Mouse (Mus musculus) hindbrain, embryonic 15.5 days (tissue): ENCODE measurements around the gene Wdr20. TPM values are rescaled to one million over a fixed set of nuclear protein-coding genes. Genes with fewer than 3 reads are reported as not detected.

Experiments
- ATAC-seq: fragments of 200-750 bp; cut with Nextera tagmentation; 2 replicates; pipeline ENCODE4 v1.8.0; 2017; ENCODE audit warnings: low read depth, moderate number of reproducible peaks, moderate TSS enrichment; ENCODE audit not compliant: low FRiP score
- H3K27ac ChIP-seq: fragments of 300-500 bp; sonication (generic); replicated peaks from 2 replicates; pipeline ENCODE4 v1.5.1; 2015; ENCODE audit warnings: mild to moderate bottlenecking, inconsistent platforms
- H3K27me3 ChIP-seq: fragments of 300-500 bp; sonication (generic); 2 replicates; pipeline ENCODE4 v1.6.1; 2015; ENCODE audit warnings: control low read depth, inconsistent platforms
- H3K36me3 ChIP-seq: fragments of 300-500 bp; sonication (generic); 2 replicates; pipeline ENCODE4 v1.6.1; 2015; ENCODE audit warnings: control low read depth, inconsistent platforms
- H3K4me1 ChIP-seq: fragments of 300-500 bp; sonication (generic); replicated peaks from 2 replicates; pipeline ENCODE4 v1.6.1; 2015; ENCODE audit warnings: control low read depth, inconsistent platforms
- H3K4me2 ChIP-seq: fragments of 300-500 bp; sonication (generic); 2 replicates; pipeline ENCODE4 v1.6.1; 2015; ENCODE audit warnings: moderate library complexity, mild to moderate bottlenecking, inconsistent platforms
- H3K4me3 ChIP-seq: fragments of 300-500 bp; sonication (generic); 2 replicates; pipeline ENCODE4 v1.5.1; 2015; ENCODE audit warnings: mild to moderate bottlenecking, inconsistent platforms
- H3K9ac ChIP-seq: fragments of 300-500 bp; sonication (generic); 2 replicates; pipeline ENCODE4 v1.6.1; 2015; ENCODE audit warnings: inconsistent platforms
- H3K9me3 ChIP-seq: fragments of 300-500 bp; sonication (generic); 2 replicates; pipeline ENCODE4 v1.6.1; 2016; ENCODE audit warnings: control low read depth, inconsistent platforms
- WGBS: fragments of 180-500 bp; shearing (Covaris S2); methylation state at CpG from one replicate; pipeline ENCODE4 v1.1.7; 2015; 5-methylcytosine and 5-hydroxymethylcytosine counted together
- polyA plus RNA-seq: library from polyadenylated mRNA; unstranded; fragments of >200 nt; fragmentation: Nextera tagmentation; extraction: Ambion mirVana; gene quantifications from 2 replicates; pipeline ENCODE4 v1.2.1, GENCODE M21; 2015

The Wdr20 gene
- polyA plus RNA-seq, 1 experiment from 2014 or later = 24.4 TPM

DNA sequence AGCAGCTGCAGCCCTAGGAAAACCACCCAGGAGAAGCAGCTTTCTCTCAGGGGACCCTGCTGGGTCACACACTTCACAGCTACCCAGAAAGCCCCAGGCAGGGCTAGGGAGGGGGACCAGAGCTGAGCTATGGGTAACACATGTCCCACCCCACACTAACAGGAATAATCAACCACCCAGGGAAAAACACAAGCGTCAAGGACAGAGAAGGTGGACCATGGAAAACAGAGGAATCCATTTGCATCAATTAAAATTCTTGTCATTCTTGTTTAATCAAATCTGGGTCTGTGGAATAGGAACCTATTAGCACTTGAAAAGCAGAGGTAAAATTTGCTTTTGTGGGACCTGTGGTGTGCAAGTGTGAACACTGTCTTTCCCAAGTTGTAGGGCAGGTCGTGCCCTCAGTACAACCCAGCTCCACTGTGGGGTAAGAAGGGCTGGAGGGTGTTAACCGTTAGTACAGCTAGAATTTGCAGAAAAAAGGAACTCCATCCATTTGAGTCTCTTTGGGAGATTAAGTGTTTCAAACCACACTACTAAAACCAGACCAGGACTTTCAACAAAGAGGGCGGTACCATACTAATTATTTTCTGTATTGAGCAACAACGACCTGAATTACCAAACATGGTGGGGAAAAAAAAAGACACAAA lies 99.6 kb downstream of the Wdr20 start:
- Histone ChIP-seq H3K4me1 (peaks cover 29% of the 10 kb centered on the region), H3K9ac (0 out of 2 replicates have a peak overlapping the region, but pooled peaks have one; percentile 4), H3K4me3 (no peak overlapping the region), H3K27ac (peak overlapping the region; percentile 65), H3K27me3 (no peaks in the 10 kb centered on the region), H3K4me2 (peak overlapping the region; percentile 35), H3K36me3 (no peaks in the 10 kb centered on the region), H3K9me3 (no peaks in the 10 kb centered on the region)
- no peak for ATAC-seq
- 32% methylated on average over 5 of the region's 5 CpGs for WGBS

DNA sequence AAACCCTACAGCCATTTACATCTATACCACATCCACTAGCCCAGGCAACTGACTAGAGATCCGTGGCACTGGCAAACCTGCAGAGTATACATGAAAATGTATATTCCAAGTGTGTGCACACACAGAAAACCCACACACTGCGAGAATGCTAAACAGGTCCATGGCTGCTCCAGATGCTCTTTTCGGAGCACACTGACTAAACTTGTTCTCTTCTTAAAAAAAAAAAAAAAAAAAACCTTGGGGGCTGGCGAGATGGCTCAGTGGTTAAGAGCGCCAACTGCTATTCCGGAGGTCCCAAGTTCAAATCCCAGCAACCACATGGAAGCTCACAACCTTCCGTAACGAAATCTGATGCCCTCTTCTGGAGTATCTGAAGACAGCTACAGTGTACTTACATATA lies 100.1 kb downstream of the Wdr20 start:
- no peaks in the 10 kb centered on the region for H3K36me3 ChIP-seq
- ATAC-seq = no peak
- no peak overlapping the region for H3K9ac ChIP-seq
- H3K4me3 ChIP-seq = no peak overlapping the region
- no peak overlapping the region for H3K4me2 ChIP-seq
- peaks cover 29% of the 10 kb centered on the region for H3K4me1 ChIP-seq
- no peaks in the 10 kb centered on the region for H3K9me3 ChIP-seq
- peak overlapping the region; percentile 65; the same call in 1 of the 2 replicates for H3K27ac ChIP-seq
- 87% methylated on average over 8 of the region's 8 CpGs for WGBS
- no peaks in the 10 kb centered on the region for H3K27me3 ChIP-seq

DNA sequence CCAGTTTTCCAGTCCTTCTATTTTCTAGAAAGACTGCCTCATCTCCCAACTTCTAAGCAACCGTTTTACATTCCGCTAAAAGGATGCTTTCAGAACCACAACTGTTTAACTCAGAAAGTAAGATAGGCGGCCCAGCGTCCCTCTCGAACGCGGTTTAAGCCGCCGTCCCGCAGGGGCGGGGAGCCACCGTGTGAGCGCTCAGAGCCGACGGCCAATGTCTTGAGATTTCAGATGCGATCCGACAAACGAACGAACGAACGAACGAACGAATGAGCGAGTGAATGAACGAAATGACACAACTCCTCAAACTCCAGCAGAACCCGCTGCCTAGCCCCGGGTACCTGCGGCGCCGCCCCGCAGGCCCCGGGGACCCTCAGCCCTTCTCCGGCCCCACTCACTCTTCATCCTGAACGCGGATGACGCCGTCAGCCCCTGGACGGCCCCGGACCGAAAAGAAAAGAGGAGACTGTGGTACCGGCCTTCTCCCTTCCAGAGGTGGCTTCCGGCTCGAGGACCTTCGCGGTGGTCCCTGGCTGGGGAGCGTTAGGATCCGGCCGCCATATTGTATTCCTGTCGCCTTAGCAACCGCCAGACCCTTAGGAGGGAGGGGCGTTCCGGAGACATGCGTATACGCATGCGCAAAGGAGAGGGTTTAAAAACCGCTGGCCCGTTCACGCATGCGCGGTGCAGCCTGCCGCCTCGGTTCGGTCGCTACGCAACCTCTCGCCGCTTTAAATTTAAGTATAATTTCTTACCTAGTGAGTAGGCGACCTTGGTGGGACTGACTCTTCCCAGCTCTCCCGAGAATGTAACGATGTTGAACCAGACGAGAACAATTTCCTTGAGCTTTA lies 102.8 kb downstream of the Wdr20 start, which contains the start of gene Mok:
Gene Mok (minus strand): TSS at position 592 of the 851 bp plus-strand sequence.
- Histone ChIP-seq H3K36me3 (no peaks in the 10 kb centered on the region), H3K4me3 (peak within 1 kb of the TSS; percentile 80), H3K4me2 (peak within 1 kb of the TSS; percentile 64), H3K9me3 (no peaks in the 10 kb centered on the region), H3K4me1 (peaks cover 47% of the 10 kb centered on the region), H3K27me3 (0 out of 2 replicates have a peak, but pooled peaks cover 2% of the 10 kb centered on the region), H3K27ac (peak within 1 kb of the TSS; percentile 77), H3K9ac (peak within 1 kb of the TSS; percentile 63)
- ATAC-seq = peak; percentile 88
- WGBS = under 1% methylated on average over 71 of the region's 71 CpGs

DNA sequence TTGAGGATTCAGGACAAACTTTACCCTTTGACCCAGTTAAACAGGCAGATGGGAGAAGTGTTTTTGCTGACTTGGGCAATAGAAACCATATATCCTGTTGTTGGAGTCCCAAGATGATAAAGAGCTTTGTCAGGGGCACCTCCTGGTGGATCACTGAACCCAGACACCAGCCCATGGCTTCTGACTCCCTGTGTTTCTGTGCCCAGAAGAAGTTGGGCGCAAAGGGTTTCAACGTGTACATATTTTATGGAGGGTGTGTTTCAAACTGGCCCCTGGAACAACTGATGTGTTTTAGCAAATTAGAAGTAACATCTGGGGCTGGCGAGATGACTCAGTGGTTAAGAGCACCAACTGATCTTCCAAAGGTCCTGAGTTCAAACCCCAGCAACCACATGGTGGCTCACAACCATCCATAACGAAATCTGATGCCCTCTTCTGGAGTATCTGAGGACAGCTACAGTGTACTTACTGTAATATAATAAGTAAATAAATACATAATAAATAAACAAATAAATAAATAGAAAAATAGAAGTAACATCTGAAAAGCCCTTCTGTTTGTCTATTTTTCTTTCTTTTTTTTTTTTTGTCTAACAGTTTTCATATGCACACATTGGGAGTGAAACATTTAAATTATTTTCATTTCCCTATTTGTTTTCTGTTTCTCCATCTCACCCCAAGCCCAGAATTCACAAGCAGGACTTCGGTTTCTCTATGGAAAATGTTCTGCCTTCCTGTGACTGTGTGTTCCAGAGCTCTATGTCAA lies 104.2 kb downstream of the Wdr20 start:
- H3K9me3 ChIP-seq = no peaks in the 10 kb centered on the region
- H3K36me3 ChIP-seq = no peaks in the 10 kb centered on the region
- H3K27ac ChIP-seq = no peak overlapping the region
- no peak overlapping the region for H3K4me3 ChIP-seq
- peaks cover 14% of the 10 kb centered on the region for H3K27me3 ChIP-seq
- peaks cover 48% of the 10 kb centered on the region for H3K4me1 ChIP-seq
- 69% methylated on average over 5 of the region's 5 CpGs for WGBS
- no peak overlapping the region for H3K9ac ChIP-seq
- H3K4me2 ChIP-seq = no peak overlapping the region
- no peak for ATAC-seq

DNA sequence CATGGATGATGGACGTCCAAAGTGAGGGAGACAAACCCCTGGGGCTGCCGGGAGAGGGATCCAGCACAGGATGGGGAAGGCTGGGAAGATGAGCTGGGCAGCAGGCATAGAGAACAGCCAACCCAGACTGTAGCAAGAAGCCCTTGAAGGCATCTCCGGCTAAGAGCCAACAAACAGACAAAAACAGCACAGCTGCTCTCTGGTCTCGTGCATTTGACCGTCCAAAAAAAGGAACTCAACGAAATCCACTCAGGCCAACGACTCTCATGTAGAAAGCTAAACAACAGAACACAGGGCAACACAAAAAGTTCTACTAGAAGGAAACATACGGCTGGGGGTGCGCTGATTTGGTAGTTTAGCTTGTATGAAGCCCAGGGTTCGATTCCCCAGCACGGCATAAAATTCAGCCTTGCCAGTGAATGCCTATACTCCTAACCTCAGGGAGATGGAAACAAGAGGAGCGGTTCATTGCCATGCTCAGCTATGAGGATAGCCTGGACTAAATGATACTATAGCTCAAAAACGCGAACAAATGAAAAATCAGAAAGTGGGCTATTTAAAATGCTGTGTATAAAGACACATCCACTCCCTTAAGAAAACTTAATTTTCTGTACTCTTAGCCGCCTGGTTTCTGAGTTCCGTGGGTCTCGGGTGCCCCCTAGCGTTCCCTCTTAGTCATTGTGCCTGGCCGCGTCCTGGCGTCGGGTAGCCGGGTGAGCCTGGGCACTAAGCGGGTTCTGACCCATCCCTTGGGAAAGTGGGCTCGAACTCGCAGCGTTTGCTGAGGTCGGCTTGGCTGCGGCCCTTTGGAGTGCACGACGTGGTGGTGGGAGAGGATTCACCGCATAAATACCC lies 105.7 kb downstream of the Wdr20 start:
- no peaks in the 10 kb centered on the region for H3K9me3 ChIP-seq
- H3K4me3 ChIP-seq = peak overlapping the region; percentile 36
- H3K27ac ChIP-seq = no peak overlapping the region
- ATAC-seq = no peak
- peaks cover 39% of the 10 kb centered on the region for H3K4me1 ChIP-seq
- no peaks in the 10 kb centered on the region for H3K36me3 ChIP-seq
- WGBS = 21% methylated on average over 32 of the region's 32 CpGs
- H3K9ac ChIP-seq = no peak overlapping the region
- H3K27me3 ChIP-seq = peaks cover 17% of the 10 kb centered on the region
- H3K4me2 ChIP-seq = peak overlapping the region; percentile 59

DNA sequence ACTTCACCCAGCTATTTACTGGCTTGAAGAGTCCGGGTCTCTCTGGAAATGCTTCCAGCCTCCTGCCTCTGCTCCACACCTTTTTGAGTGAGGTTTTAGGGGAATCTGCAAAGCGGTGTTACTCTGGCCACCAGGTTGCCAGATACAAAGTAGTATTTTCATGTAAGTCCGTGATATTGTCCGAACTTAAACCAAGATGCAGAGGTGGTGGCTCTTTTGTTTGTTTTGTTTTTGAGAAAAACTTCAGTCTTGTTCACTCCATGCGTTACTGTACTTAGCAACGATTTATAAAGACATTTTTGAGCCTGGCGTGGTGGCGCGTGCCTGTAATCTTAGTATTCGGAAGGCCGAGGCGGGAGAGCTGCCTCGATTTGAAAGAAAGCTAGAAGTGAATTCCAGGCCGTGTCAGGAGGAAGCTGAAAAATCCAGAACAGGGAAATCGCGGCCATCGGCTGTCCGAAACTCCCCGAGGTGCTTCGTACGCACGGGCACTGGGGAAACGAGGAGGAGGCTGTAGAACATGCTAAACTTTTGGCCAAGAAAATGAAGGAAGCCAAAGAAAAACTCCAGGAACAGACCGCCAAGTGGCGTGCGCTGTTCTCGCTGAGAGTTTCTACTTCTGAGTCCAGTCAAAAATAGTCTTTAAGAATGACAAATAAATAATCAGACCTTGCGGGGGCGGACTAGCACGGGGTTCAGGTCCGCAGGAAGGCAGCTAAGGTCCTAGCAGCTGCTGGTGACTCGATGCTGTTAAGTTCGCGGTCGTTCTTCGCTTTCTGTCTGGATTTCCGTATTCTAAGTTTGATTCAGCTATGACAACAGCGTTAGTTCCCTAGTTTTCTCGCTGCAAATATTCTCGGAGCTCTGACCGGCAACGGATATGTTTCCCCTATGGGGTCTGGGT lies 106.7 kb downstream of the Wdr20 start:
- H3K9ac ChIP-seq = 0 out of 2 replicates have a peak overlapping the region, but pooled peaks have one; percentile 7

DNA sequence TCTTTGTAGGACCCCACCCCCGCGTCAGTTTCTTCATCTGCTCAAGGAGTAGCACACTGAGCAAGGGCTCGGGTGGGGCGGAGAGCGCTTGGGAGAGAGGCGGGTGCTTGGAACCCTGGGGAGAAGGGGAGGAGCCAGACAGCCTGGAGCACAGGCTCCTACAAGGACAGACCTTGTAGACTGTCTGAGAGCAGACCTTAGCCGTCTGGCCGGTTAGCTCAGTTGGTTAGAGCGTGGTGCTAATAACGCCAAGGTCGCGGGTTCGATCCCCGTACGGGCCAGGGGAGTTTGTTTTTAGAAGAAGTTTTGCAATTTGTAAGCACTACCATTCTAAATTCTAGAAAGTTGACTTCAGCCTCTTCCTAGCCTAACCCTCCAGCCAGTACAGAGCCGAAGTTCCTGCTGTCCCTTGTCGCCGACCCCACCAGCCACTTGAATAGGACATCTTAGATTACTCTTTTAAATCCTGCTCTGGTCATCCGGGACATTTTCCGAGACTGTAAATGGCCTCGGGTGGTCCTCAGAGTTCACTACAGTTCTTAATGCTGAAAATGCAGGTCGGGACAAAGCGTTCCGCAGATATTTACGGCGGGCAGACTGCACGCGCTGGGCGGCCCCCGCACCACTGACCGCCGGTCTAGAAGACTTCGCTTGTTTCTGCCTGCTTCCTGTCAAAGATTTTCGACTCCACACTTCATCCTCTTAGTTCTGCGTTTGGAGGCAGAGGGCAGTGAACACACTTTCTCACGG lies 107.6 kb downstream of the Wdr20 start:
- Histone ChIP-seq H3K4me1 (peaks cover 32% of the 10 kb centered on the region), H3K27ac (peak overlapping the region; percentile 36), H3K9me3 (no peaks in the 10 kb centered on the region), H3K9ac (no peak overlapping the region), H3K36me3 (no peaks in the 10 kb centered on the region), H3K4me3 (peak overlapping the region; percentile 36), H3K27me3 (peaks cover 17% of the 10 kb centered on the region), H3K4me2 (peak overlapping the region; percentile 59)
- under 1% methylated on average over 36 of the region's 36 CpGs for WGBS
- peak; percentile 59 for ATAC-seq

More for the DNA sequence above, 106.7 kb downstream of the Wdr20 start:
- Histone ChIP-seq H3K36me3 (no peaks in the 10 kb centered on the region), H3K27ac (0 out of 2 replicates have a peak overlapping the region, but pooled peaks have one; percentile 17), H3K9me3 (no peaks in the 10 kb centered on the region), H3K27me3 (peaks cover 17% of the 10 kb centered on the region), H3K4me2 (peak overlapping the region; percentile 59), H3K4me3 (peak overlapping the region; percentile 36), H3K4me1 (peaks cover 36% of the 10 kb centered on the region)
- no peak for ATAC-seq
- under 1% methylated on average over 42 of the region's 42 CpGs for WGBS

DNA sequence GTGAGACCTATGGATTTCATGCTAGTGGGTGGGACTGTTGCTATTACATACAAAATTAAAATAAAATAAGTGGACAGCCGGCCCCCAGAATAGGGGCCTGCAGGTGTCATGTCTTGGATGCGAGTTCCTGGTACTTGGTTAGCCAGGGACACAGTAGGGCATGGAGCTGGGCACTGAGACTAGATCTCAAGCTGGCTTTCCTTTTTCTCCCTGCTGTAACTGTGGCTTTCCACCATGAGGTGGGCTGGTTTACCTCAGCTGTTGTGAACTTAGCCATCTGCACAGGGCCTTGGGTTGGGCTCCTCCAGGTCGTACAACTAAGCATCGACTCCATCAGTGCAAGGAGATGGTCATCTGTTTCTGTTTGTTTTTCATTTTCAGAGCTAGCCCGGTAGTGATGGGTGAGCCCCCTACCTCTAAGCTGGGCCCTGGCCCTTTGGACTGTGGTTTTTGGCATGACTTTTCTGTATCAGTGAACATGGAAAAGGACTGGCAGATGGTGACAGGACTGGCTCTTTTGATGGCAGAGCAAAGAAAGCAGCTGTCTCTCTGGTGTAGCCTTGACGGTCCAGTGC lies 108.5 kb downstream of the Wdr20 start:
- peak overlapping the region; percentile 59 for H3K4me2 ChIP-seq
- H3K9ac ChIP-seq = no peak overlapping the region
- H3K36me3 ChIP-seq = no peaks in the 10 kb centered on the region
- H3K4me1 ChIP-seq = peaks cover 37% of the 10 kb centered on the region
- no peak for ATAC-seq
- peaks cover 17% of the 10 kb centered on the region for H3K27me3 ChIP-seq
- H3K4me3 ChIP-seq = peak overlapping the region; percentile 36; the same call in 1 of the 2 replicates
- H3K27ac ChIP-seq = no peak overlapping the region
- WGBS = 65% methylated on average over 6 of the region's 6 CpGs
- H3K9me3 ChIP-seq = no peaks in the 10 kb centered on the region

DNA sequence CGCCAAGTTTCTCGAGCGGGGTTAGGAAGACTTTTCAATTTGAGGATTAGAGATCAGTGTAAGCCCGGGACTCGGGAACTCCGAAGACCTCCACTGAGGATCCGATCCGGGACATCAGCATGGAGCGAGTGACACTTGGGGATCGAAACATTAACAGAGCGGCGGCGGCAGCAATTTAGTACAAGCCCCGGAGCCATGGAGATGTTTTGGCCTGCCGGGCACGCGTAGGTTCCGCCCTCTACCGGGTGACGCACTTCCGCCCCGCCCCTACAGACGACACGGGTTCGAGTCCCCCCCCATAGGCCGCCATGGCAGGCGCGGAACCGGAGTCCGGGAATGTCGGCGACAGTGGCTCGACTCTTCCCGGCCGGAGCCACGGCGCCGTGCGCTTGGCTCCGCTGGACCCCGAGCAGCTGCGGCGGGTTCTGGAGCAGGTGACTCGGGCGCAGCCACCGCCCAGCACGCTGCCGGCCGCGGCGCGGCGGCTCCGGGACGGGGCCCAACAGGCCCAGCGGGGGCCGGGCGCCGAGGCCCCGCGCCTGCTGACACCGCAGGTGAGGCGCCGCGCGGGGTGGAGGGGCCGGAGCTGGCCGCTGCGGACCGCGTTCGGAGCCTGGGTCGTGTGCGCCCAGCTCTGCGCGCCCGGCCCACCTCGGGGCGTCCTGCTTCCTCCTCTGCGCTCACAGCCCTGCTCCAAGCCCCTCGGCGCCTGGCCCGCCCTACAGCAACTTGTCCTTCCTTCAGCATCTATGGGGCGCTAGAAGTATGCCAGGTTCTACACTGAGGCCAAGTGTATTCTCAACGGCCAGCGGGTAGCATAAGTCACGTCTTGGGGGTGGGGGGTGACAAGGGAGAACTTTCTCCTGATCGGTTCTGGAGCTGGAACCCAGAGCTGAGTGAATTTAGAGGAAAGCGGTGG lies 112.5 kb downstream of the Wdr20 start, which contains the start of gene Zfp839:
Gene Zfp839 (plus strand): TSS at position 244 of the 919 bp plus-strand sequence.
- H3K36me3 ChIP-seq = peaks cover 3% of the 10 kb centered on the region; the same call in 1 of the 2 replicates
- H3K4me2 ChIP-seq = peak within 1 kb of the TSS; percentile 75
- under 1% methylated on average over 75 of the region's 89 CpGs for WGBS
- H3K4me1 ChIP-seq = peaks cover 20% of the 10 kb centered on the region
- peak within 1 kb of the TSS; percentile 59 for H3K4me3 ChIP-seq
- H3K9me3 ChIP-seq = no peaks in the 10 kb centered on the region
- ATAC-seq = peak; percentile 93
- peaks cover 17% of the 10 kb centered on the region for H3K27me3 ChIP-seq
- H3K9ac ChIP-seq = peak within 1 kb of the TSS; percentile 79
- peak within 1 kb of the TSS; percentile 62 for H3K27ac ChIP-seq
